Mouse (Mus musculus) fibroblast of lung, adult 2 months (primary cell): ENCODE measurements at regions not wholly inside any gene's neighbourhood (a gene's known extent, or its start where the extent isn't known, plus 50 kb on each side); places are given as distances from the start of the nearest gene placed in this dataset.

Experiments
- DNase-seq: peaks from one replicate; pipeline ENCODE4 v3.0.0-alpha.2; 2011; ENCODE audit warnings: low read depth

- DNase-seq: no peak
Measured at GRCm38 (mm10) chr12:99643016-99643415, 79.6 kb upstream of the Foxn3 start.

DNA sequence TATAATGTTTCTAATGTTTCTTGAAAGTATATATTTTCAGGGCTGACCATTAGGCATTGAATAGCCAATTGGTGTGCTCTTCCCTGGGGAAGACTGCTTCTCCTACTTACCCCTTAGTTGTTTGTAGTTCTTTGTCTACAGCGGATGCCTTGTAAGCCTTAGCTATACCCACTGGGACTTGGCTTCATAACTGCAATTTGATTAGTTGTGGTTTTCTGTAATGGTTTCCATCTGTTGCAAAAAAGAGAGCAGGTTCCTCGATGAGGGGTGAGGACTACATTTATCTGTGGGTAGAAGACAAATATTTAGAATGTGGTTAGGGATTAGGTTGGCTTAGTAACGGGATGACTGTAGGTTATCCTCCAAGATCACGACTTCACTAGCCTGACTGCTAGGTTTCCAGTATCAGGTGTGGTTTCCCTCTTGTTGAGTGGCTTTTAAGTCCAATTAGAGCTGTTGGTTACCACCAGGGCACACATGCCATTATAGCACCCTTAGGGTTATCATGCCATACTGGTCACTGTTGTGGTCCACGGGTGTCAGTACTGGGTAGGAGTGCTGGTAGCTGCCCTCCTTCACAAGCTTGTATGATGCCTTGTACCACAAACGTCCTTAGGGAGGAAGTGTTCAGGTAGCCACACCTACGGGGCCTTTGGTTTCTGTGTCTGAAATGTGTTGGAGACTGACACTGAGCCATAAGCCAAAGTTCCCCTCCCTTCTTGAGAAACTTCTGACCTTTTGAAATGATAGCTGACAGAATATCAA lies 78.9 kb upstream of the Foxn3 start:
- no peak for DNase-seq

GRCm38 (mm10) chr12:99641278-99641677 lies 77.9 kb upstream of the Foxn3 start:
- DNase-seq: no peak

DNA sequence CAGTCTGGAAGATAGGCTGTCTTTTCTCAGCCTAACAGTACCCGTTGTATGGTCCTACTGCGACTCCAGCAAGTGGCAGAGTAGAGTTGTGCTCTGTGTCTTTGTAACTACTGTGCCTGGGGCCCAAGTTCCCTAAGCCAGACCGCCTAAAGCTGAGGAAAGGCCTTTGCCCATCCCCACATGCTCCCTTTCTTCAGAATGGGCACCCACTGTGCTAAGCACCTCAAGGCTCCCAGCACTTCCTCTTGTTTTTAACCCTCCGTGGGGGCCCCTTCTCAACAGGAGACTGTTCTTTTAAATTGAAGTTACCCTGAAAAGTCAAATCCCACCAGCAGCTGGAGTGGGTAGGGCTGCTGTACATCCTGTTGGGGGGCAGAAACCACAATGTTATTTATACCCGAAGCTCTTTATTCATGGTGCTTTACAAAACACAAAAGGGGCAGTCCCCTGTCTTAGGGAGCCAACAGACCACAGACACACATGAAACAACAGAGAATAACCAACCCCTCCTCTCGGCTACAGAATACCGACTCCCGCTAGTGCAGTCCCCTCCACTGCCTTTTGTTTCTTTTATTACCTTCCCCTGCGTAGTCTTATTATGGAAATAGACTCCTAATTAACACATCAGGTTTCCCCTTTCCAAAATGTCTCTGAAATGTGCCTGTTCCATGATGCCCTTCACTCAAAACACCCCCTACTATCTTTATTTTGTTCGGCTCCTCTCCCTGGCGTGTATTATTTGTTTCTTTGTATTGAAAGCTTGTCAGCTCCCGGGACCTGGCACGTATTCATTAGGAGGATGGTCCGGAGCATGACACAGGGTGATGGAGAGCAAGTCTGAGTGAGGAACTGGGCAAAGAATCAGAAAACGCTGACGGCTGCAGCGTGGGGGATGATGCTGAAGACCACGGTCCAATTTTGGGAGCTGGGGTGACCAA lies 77.1 kb upstream of the Foxn3 start:
- no peak for DNase-seq

GRCm38 (mm10) chr12:99639847-99640213 lies 76.4 kb upstream of the Foxn3 start:
- DNase-seq: no peak

DNA sequence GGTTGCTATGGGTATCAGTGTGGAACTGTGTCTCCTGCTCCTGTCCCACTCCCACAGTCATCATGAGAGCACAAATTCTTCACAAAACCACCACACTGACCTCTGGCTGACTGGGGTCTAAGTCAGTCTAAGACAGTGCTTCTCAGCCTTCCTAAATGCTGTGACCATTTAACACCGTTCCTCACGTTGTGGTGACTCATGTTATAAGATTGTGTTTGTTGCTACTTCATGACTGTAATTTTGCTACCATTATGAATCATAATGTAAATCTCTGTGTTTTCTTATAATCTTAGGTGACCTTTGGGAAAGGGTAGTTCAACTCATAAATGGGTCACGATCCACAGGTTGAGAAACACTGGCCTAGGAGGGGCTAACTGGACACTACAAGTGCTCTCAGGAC lies 75.7 kb upstream of the Foxn3 start:
- no peak for DNase-seq

GRCm38 (mm10) chr12:99637986-99638385 lies 74.6 kb upstream of the Foxn3 start:
- DNase-seq: no peak

GRCm38 (mm10) chr12:99636234-99636633 lies 72.9 kb upstream of the Foxn3 start:
- DNase-seq: no peak

GRCm38 (mm10) chr12:99635361-99635760 lies 72.0 kb upstream of the Foxn3 start:
- no peak for DNase-seq

GRCm38 (mm10) chr12:99634726-99635125 lies 71.3 kb upstream of the Foxn3 start:
- no peak for DNase-seq

DNA sequence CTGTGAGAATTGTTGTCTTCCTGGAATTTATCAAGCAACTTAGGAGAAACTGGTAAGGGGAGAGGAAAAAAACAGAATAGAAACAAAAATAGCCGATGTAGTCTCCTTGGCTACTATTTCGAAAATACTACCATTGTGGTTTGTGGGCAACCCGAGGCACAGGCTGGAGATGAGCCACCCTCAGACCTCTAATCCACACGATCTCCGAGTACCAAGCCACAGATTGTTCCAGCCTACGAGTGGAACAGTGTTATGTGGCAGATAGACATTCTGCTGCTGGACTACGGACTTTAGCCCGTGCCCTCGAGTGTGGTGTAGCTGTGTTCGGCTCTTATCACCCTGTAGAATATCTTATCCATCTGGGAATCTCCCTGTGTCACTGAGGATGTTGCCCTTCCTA lies 70.3 kb upstream of the Foxn3 start:
- no peak for DNase-seq

DNA sequence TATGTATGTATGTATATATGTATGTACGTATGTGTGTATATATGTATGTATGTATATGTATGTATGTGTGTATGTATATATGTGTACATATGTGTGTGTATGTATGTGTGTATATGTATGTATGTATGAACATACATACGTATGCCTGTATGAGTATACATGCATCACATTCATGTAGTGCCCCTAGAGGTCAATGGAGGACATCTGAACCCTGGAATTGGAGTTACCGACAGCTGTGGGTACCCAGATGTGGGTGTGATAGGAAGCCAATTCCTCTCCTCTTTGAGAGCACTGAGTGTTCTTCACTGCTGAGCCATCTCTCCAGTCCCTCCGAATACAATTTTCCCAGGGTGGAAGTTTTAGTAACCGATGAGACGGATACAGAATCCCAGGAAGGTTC lies 69.6 kb upstream of the Foxn3 start:
- no peak for DNase-seq

GRCm38 (mm10) chr12:99629606-99630005 lies 66.2 kb upstream of the Foxn3 start:
- no peak for DNase-seq

GRCm38 (mm10) chr12:99628421-99628820 lies 65.0 kb upstream of the Foxn3 start:
- no peak for DNase-seq

DNA sequence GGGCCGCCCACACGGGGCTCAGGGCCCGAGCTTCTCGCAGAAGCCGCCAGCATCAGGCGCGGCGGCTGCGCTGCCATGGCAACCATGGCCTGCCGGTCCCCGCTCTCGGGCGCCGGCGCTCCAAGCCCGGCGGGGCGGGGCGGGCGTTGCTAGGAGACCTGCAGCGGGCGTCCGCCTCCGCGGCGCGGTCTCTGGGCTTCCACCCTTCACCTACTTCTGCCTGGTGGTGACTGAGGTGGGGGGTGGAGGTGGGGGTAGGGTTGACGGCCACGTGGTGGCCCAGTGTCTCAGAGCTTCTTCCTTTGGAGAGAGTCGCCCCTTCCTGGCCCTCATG lies 64.5 kb upstream of the Foxn3 start:
- DNase-seq: peak; percentile 60

GRCm38 (mm10) chr12:99627201-99627897 lies 64.0 kb upstream of the Foxn3 start:
- no peak for DNase-seq

DNA sequence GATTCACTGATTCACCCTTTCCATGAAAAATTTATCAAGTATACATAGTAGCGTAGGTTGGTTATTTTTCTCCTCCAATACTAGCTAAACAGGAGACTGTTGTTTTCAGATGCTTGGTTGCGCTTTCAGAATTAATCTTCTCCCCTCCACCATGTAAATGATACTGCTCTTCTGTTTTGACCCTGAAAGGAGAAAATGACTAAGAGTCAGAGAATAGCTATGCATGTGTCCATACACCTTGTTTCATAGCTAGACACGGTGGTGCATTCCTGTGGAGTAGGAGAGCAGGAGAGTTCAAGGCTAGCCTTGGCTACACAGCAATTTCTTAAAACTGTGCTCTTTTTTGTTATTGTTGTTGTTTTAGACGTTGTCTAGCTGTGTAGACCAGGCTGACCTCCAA lies 62.8 kb upstream of the Foxn3 start:
- DNase-seq: no peak

- DNase-seq: no peak
Measured at GRCm38 (mm10) chr12:99625094-99625493, 61.7 kb upstream of the Foxn3 start.

- no peak for DNase-seq
Measured at GRCm38 (mm10) chr12:99622238-99622637, 58.9 kb upstream of the Foxn3 start.

DNA sequence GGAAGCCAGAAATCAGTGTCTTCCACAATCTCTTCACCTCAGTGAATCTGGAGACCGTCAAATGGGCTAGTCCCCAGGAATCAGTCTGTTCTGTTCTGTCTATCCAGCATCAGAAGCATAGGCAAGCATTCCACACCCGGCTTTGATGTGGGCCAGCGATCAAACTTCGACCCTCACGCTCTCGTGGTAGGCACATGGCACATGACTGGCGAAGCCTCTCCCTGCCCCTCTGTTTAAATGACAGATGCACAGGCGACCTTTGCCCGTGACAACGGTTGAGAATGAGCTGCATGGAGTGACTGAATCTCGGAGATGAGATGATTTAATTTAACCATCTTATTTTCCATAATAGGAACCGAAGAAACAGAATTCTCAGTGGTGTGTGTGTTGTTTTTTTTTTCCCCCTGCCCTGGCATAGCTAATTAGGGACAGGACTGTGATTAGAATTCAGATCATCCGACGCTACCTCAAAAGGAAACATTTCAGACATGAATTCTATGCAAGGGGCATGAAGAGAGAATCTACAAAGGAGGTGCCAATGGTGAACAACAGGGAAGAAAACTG lies 53.9 kb upstream of the Foxn3 start:
- no peak for DNase-seq

DNA sequence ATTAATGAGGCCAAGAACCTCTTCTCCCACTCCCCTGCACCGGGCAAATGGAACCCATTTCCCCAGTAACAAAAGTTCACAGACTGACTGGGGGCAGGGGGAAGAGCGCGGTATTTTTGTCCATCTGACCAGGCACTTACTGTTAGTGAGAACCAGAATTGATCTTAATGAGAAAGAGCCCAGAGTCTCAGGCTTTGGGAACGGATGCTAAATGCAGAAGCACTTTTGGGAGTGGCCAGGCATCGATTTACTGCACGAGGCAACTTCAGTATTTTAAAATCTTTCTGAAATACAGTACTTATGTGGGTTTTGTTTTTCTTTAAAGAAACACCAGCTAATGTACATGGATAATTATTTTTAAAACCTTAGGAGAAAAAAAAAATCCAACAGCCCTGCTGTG lies 51.0 kb upstream of the Foxn3 start:
- DNase-seq: no peak
